Mouse (Mus musculus) inflammation-experienced regulatory T-cells (primary cell): Measurements from ENCODE around the gene Kif4. TPM values are rescaled to one million over a fixed set of nuclear protein-coding genes. Genes with fewer than 3 reads are reported as not detected.

Experiments
- polyA plus RNA-seq, 2 experiments: library from polyadenylated mRNA; unstranded; fragments of 100-300 nt; shearing (Covaris generic); gene quantifications; one replicate each; pipeline ENCODE4 v1.2.1; 2017

Gene Kif4
- 1 to 10 TPM in 1 of 2 experiments, under 1 TPM in 1; 0.77 to 1.1 TPM for polyA plus RNA-seq

GRCm38 (mm10) chrX:100625546-100625801 lies at the start of gene Kif4:
Gene Kif4 (plus strand): TSS chrX:100625737.

GRCm38 (mm10) chrX:100594791-100595190 lies 30.7 kb upstream of the Kif4 start, which contains the start of gene P2ry4:
Gene P2ry4 (minus strand): TSS chrX:100594869.

GRCm38 (mm10) chrX:100605314-100605713 lies 20.2 kb upstream of the Kif4 start, which contains the start of gene Arr3:
Gene Arr3 (plus strand): TSS chrX:100605497.

GRCm38 (mm10) chrX:100625802-100626793 lies 561 bp downstream of the Kif4 start, which contains the start of gene Pdzd11:
Gene Pdzd11 (minus strand): TSS chrX:100626568.

GRCm38 (mm10) chrX:100729665-100730188 lies 104.2 kb downstream of the Kif4 start, which contains the start of gene Gdpd2:
Gene Gdpd2 (plus strand): TSS chrX:100729873.

DNA sequence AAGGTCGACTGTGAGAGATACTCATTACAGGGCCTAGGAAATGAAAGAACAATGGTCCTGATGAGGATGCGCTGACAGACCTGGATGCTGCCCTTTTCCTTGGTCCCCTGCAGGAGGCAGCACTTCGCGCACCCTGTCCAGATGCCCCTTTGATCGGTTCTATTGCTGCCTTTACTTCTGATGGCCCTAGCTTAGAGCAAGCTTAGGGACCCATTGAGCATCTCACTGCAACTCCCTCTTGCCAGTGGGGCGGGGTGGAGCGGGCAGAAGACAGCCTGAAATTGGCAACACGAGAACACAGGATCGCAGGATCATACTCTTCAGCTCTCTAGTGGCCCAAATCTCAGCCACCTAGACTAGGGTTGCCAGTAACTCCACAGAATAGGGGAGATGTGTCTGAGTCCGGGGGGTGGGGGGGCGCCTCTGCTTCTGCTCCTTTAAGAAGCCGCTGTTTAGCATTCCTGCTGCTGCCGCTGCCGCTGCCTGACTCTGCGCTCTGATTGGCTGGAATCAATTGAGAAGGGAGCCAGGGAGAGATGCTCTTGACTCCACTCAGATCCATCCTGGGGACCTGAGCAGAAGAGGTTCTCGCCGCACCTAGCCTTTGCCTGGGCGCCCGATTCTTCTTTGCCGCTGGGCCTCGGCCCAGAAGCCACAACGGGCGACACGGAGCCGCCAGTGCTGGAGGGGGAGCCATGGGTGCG lies 141.8 kb downstream of the Kif4 start, which contains the start of gene Dlg3:
TSS of gene Dlg3 (plus strand) at position 542 of the 704 bp plus-strand sequence.

Other genes starting within 250 kb of the Kif4 start
- gene Otud6a, start 196.7 kb upstream of the Kif4 start, polyA plus RNA-seq: not detected
- gene Awat2, start 183.0 kb upstream of the Kif4 start, polyA plus RNA-seq: under 1 TPM in 1 of 2 experiments, not detected in 1; 0.23 TPM
- gene Igbp1, start 131.4 kb upstream of the Kif4 start, polyA plus RNA-seq: 10 to 100 TPM; 31.0 to 31.6 TPM
- gene Dgat2l6, start 100.9 kb upstream of the Kif4 start, polyA plus RNA-seq: under 1 TPM; 0.07 to 0.22 TPM
- gene Awat1, start 53.5 kb upstream of the Kif4 start, polyA plus RNA-seq: not detected
- gene P2ry4, start 30.9 kb upstream of the Kif4 start, polyA plus RNA-seq: under 1 TPM; 0.11 to 0.21 TPM
- under 1 TPM; 0.19 to 0.34 TPM for gene Arr3, start 20.2 kb upstream of the Kif4 start, polyA plus RNA-seq
- gene Pdzd11, start 831 bp downstream of the Kif4 start, polyA plus RNA-seq: 10 to 100 TPM; 37.6 to 49.3 TPM
- not detected for gene Gdpd2, start 104.1 kb downstream of the Kif4 start, polyA plus RNA-seq
- 10 to 100 TPM in 1 of 2 experiments, 1 to 10 TPM in 1; 4.6 to 10.6 TPM for gene Dlg3, start 142.0 kb downstream of the Kif4 start, polyA plus RNA-seq